Comparison of ENCODE assay signal across 28 mouse cellular contexts in genomic region chr2:65508217-65508616, GRCm38 (mm10). TPM values are rescaled to one million over a fixed set of nuclear protein-coding genes. Genes with fewer than 3 reads are reported as not detected.
DNase-seq lines count a peak whose midpoint lies in the region; ATAC-seq and TF ChIP-seq lines count a peak whose summit lies in the region.
"Had no signal": no experiment of that assay in that cellular context is flagged by ENCODE, and none has a peak within 500 bp of the region (broad histone marks: within the 10 kb centered on the region; RNA-seq: fewer than 3 reads in every experiment).

No protein-coding gene starts in this region.

- H3K36me3 ChIP-seq in forebrain, embryonic 11.5 days (ENCODE audit: control insufficient read depth, insufficient read depth, low read length) = no peaks in the 10 kb centered on the region
- H3K36me3 ChIP-seq in forebrain, embryonic 10.5 days (replicated peaks) = no peaks in the 10 kb centered on the region
- H3K36me3 ChIP-seq in ES-Bruce4 (ENCODE audit: control insufficient read depth, insufficient read depth, low read length, poor library complexity, severe bottlenecking) = no peaks in the 10 kb centered on the region
- H3K36me3 ChIP-seq in thymus, adult 2 months (ENCODE audit: control insufficient read depth, insufficient read depth, low read length) = no peaks in the 10 kb centered on the region
- H3K36me3 ChIP-seq in midbrain, embryonic 16.5 days (ENCODE audit: control insufficient read depth, insufficient read depth, low read length) = peaks cover 16% of the 10 kb centered on the region
- H3K36me3 ChIP-seq: embryonic facial prominence, embryonic 13.5 days; intestine, embryonic 15.5 days; limb, embryonic 10.5 days; limb, embryonic 15.5 days; liver, embryonic 13.5 days had no signal

- ATAC-seq in forebrain, embryonic 11.5 days (replicated peaks; ENCODE audit: low FRiP score) = 0 out of 2 replicates have a peak, but pooled peaks have one; percentile 42
- no peak for ATAC-seq in midbrain, embryonic 16.5 days
- ATAC-seq: forebrain, embryonic 13.5 days; hindbrain, postnatal 0 days; intestine, embryonic 15.5 days; lung, postnatal 0 days had no signal

- no peak overlapping the region for H3K27ac ChIP-seq in forebrain, embryonic 11.5 days (ENCODE audit: low read depth, low read length)
- no peak overlapping the region for H3K27ac ChIP-seq in forebrain, embryonic 10.5 days
- H3K27ac ChIP-seq in ES-Bruce4 (ENCODE audit: insufficient read depth, low read length) = no peak overlapping the region
- H3K27ac ChIP-seq in thymus, adult 2 months (ENCODE audit: control insufficient read depth, insufficient read depth, low read length) = no peak overlapping the region
- no peak overlapping the region for H3K27ac ChIP-seq in midbrain, embryonic 16.5 days (ENCODE audit: low read length)
- H3K27ac ChIP-seq: embryonic facial prominence, embryonic 13.5 days; forebrain, embryonic 13.5 days; hindbrain, embryonic 12.5 days; hindbrain, postnatal 0 days; intestine, embryonic 15.5 days; limb, embryonic 10.5 days; limb, embryonic 15.5 days; liver, embryonic 13.5 days; midbrain, embryonic 12.5 days; neural tube, embryonic 13.5 days had no signal

- no peaks in the 10 kb centered on the region for H3K9me3 ChIP-seq in forebrain, embryonic 11.5 days (ENCODE audit: control insufficient read depth, low read length)
- no peaks in the 10 kb centered on the region for H3K9me3 ChIP-seq in forebrain, embryonic 10.5 days
- no peaks in the 10 kb centered on the region for H3K9me3 ChIP-seq in ES-Bruce4 (replicated peaks; ENCODE audit: control insufficient read depth, insufficient read depth, low read length, poor library complexity, severe bottlenecking)
- H3K9me3 ChIP-seq in midbrain, embryonic 16.5 days (replicated peaks; ENCODE audit: control insufficient read depth, low read length, poor library complexity, severe bottlenecking) = no peaks in the 10 kb centered on the region
- H3K9me3 ChIP-seq: embryonic facial prominence, embryonic 13.5 days; forebrain, embryonic 13.5 days; hindbrain, embryonic 12.5 days; intestine, embryonic 15.5 days; limb, embryonic 10.5 days; limb, embryonic 15.5 days; liver, embryonic 13.5 days; midbrain, embryonic 12.5 days; neural tube, embryonic 13.5 days had no signal

- no peak overlapping the region for H3K4me2 ChIP-seq in forebrain, embryonic 11.5 days (ENCODE audit: low read depth, low read length, severe bottlenecking)
- H3K4me2 ChIP-seq in midbrain, embryonic 16.5 days (ENCODE audit: low read length) = no peak overlapping the region
- H3K4me2 ChIP-seq: embryonic facial prominence, embryonic 13.5 days; forebrain, embryonic 13.5 days; heart, embryonic 11.5 days; hindbrain, embryonic 12.5 days; intestine, embryonic 15.5 days; limb, embryonic 15.5 days; liver, embryonic 13.5 days; midbrain, embryonic 12.5 days; neural tube, embryonic 13.5 days had no signal

- 0 out of 2 replicates have a peak, but pooled peaks have one; percentile 39 for TF ChIP-seq EP300 in ES-Bruce4 (IDR thresholded peaks at IDR 0.05; ENCODE audit: insufficient read depth, low read depth, low read length)

- H3K4me1 ChIP-seq in forebrain, embryonic 11.5 days (replicated peaks; ENCODE audit: control insufficient read depth, insufficient read depth, low read length) = no peaks in the 10 kb centered on the region
- H3K4me1 ChIP-seq in forebrain, embryonic 10.5 days = no peaks in the 10 kb centered on the region
- H3K4me1 ChIP-seq in ES-Bruce4 (ENCODE audit: control insufficient read depth, insufficient read depth, low read length) = no peaks in the 10 kb centered on the region
- H3K4me1 ChIP-seq in thymus, adult 2 months (replicated peaks; ENCODE audit: control insufficient read depth, insufficient read depth, low read length) = no peaks in the 10 kb centered on the region
- H3K4me1 ChIP-seq in midbrain, embryonic 16.5 days (ENCODE audit: control insufficient read depth, insufficient read depth, low read length) = no peaks in the 10 kb centered on the region
- H3K4me1 ChIP-seq: embryonic facial prominence, embryonic 13.5 days; forebrain, embryonic 13.5 days; hindbrain, embryonic 12.5 days; intestine, embryonic 15.5 days; limb, embryonic 10.5 days; limb, embryonic 15.5 days; liver, embryonic 13.5 days; midbrain, embryonic 12.5 days; neural tube, embryonic 13.5 days had no signal

- no peak overlapping the region for H3K4me3 ChIP-seq in forebrain, embryonic 11.5 days (ENCODE audit: low read depth, low read length)
- H3K4me3 ChIP-seq in forebrain, embryonic 10.5 days = no peak overlapping the region
- H3K4me3 ChIP-seq in ES-Bruce4 (ENCODE audit: low read depth, low read length) = peak overlapping the region; percentile 33
- H3K4me3 ChIP-seq in thymus, adult 2 months (ENCODE audit: control insufficient read depth, insufficient read depth, low read length) = no peak overlapping the region
- no peak overlapping the region for H3K4me3 ChIP-seq in midbrain, embryonic 16.5 days (ENCODE audit: low read depth, low read length)
- H3K4me3 ChIP-seq: embryonic facial prominence, embryonic 13.5 days; forebrain, embryonic 13.5 days; hindbrain, embryonic 12.5 days; intestine, embryonic 15.5 days; limb, embryonic 10.5 days; limb, embryonic 15.5 days; liver, embryonic 13.5 days; midbrain, embryonic 12.5 days; neural tube, embryonic 13.5 days had no signal

- no peak for DNase-seq in forebrain, embryonic 11.5 days (ENCODE audit: low spot score)
- no peak for DNase-seq in forebrain, embryonic 10.5 days (ENCODE audit: extremely low spot score, low spot score)
- DNase-seq in WW6 (ENCODE audit: low read depth, low spot score) = peak; percentile 39
- DNase-seq in thymus, adult 2 months = no peak
- no peak for DNase-seq in left cerebral cortex, adult 11 months (ENCODE audit: low spot score)
- DNase-seq: adrenal gland, postnatal 10 days; cerebellum, adult 8-10 months; gastrocnemius, postnatal 10 days; heart, postnatal 36 days; kidney, adult 2 months; kidney, postnatal 36 days; layer of hippocampus, postnatal 36 days; liver, embryonic 13.5 days; lung, adult 18-20 months; thymus, postnatal 25 days had no signal

- WGBS in forebrain, embryonic 11.5 days = 85% methylated on average over 12 of the region's 12 CpGs
- WGBS in forebrain, embryonic 10.5 days = 86% methylated on average over 12 of the region's 12 CpGs
- 94% methylated on average over 12 of the region's 12 CpGs for WGBS in thymus, adult 2 months
- 87% methylated on average over 12 of the region's 12 CpGs for WGBS in midbrain, embryonic 16.5 days

- no peak for TF ChIP-seq CTCF in ES-Bruce4 (IDR thresholded peaks at IDR 0.05; ENCODE audit: low read depth, low read length)
- no peak for TF ChIP-seq CTCF in thymus, adult 2 months (IDR thresholded peaks at IDR 0.05; ENCODE audit: borderline replicate concordance, control insufficient read depth, extremely low read depth, insufficient read depth, low read length, poor library complexity)

- no peaks in the 10 kb centered on the region for H3K27me3 ChIP-seq in forebrain, embryonic 11.5 days (ENCODE audit: control insufficient read depth, insufficient read depth, low read length)
- H3K27me3 ChIP-seq in forebrain, embryonic 10.5 days (ENCODE audit: poor library complexity, severe bottlenecking) = no peaks in the 10 kb centered on the region
- no peaks in the 10 kb centered on the region for H3K27me3 ChIP-seq in ES-Bruce4 (ENCODE audit: control insufficient read depth, insufficient read depth, low read length, poor library complexity, severe bottlenecking)
- H3K27me3 ChIP-seq in thymus, adult 2 months (ENCODE audit: control insufficient read depth, insufficient read depth, low read length) = no peaks in the 10 kb centered on the region; the same call in 1 of the 2 replicates
- H3K27me3 ChIP-seq in midbrain, embryonic 16.5 days (ENCODE audit: control insufficient read depth, insufficient read depth, low read depth, low read length) = no peaks in the 10 kb centered on the region
- H3K27me3 ChIP-seq: embryonic facial prominence, embryonic 13.5 days; forebrain, embryonic 13.5 days; hindbrain, embryonic 12.5 days; intestine, embryonic 15.5 days; limb, embryonic 15.5 days; liver, embryonic 13.5 days; midbrain, embryonic 12.5 days; neural tube, embryonic 13.5 days had no signal

- H3K9ac ChIP-seq in forebrain, embryonic 11.5 days (ENCODE audit: low read length) = no peak overlapping the region
- H3K9ac ChIP-seq in ES-Bruce4 (ENCODE audit: low read depth, poor library complexity, severe bottlenecking) = no peak overlapping the region
- no peak overlapping the region for H3K9ac ChIP-seq in midbrain, embryonic 16.5 days (ENCODE audit: low read depth, low read length)
- H3K9ac ChIP-seq: embryonic facial prominence, embryonic 13.5 days; forebrain, embryonic 13.5 days; hindbrain, embryonic 12.5 days; intestine, embryonic 15.5 days; limb, embryonic 15.5 days; liver, embryonic 13.5 days; midbrain, embryonic 12.5 days; neural tube, embryonic 13.5 days had no signal

- TF ChIP-seq POLR2A in ES-Bruce4 (IDR thresholded peaks at IDR 0.05; ENCODE audit: insufficient read depth, low read length) = no peak
- TF ChIP-seq POLR2A in thymus, adult 2 months (IDR thresholded peaks at IDR 0.05; ENCODE audit: control insufficient read depth, extremely low read depth, insufficient read depth, low read length, poor library complexity) = no peak

RNA-seq across cellular contexts. Expression of gene Scn3a, which starts 59.2 kb away (rescaled TPM):
- polyA plus RNA-seq in forebrain, embryonic 11.5 days (2014; fragmentation: Nextera tagmentation; extraction: Ambion mirVana) = 19.2 and 19.8 TPM in 2 replicates
- polyA plus RNA-seq in forebrain, embryonic 10.5 days (2016; fragmentation: Nextera tagmentation; extraction: Ambion mirVana) = 2.6 and 5.4 TPM in 2 replicates
- polyA plus RNA-seq in ES-Bruce4 (2011; ENCODE audit: insufficient read depth, insufficient read length, low read depth, missing spikeins) = 0.55 and 0.61 TPM in 2 replicates
- polyA plus RNA-seq in thymus, adult 2 months (2012; rRNA removed) = 0.09 and 0.18 TPM in 2 replicates
- 70.7 and 78.2 TPM in 2 replicates for polyA plus RNA-seq in midbrain, embryonic 16.5 days (2015; fragmentation: Nextera tagmentation; extraction: Ambion mirVana)
